Mouse (Mus musculus) heart, postnatal 25 days (tissue): ENCODE measurements around the gene Syncrip. TPM values are rescaled to one million over a fixed set of nuclear protein-coding genes. Genes with fewer than 3 reads are reported as not detected.
"Not testable (repeated sequence)": the region's sequence is repeated elsewhere in the genome, so short reads cannot be mapped to it uniquely, and the experiment has no call there.

Experiments used
- DNase-seq: peaks from one replicate; pipeline ENCODE4 v3.0.0; 2022; ENCODE audit warnings: low spot score
- intact Hi-C: fragments of 180-260 bp; cut with DNase I; formaldehyde crosslinking; loops from one replicate; pipeline ENCODE4 v1.15.1; 2025
- total RNA-seq, 2 experiments: library from RNA; stranded (reverse); gene quantifications; 2 replicates each; pipeline ENCODE4 v1.2.3; 2021

The Syncrip gene
- total RNA-seq: 10 to 100 TPM; 53.0 to 64.1 TPM

DNA sequence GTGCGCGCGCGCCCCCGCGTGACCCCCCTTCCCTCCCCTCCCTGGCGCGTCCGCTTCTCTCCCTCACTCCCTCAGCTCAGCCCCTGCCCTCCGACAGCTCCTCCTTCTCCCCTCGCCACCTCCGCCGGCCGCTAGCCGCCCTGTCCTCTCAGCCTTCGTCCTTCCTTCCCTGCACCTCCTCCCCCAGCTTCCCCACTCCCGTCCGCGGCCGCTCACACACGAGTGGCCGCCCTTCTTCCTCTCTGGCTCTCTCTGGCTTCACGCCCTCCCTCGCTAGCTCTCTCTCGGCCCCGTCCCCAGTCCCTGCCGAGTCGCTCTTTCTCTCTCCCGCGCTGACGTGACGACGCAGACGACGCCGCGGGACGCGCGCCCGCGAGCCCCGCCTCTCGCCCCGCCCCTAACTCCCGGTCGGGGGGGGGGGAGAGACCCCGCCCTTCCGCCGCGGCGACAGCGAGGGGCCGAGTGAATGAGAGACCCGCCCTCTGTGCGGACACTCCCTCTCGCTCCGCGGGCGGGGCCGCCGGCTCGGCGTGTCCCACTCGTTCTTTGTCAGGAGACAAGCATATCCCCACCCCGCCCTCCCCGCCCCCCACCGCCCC is at the start of gene Syncrip:
TSS of gene Syncrip (minus strand) at position 345 of the 599 bp plus-strand sequence.
- DNase-seq: peak; percentile 90
- intact Hi-C loops: not testable (repeated sequence)

DNA sequence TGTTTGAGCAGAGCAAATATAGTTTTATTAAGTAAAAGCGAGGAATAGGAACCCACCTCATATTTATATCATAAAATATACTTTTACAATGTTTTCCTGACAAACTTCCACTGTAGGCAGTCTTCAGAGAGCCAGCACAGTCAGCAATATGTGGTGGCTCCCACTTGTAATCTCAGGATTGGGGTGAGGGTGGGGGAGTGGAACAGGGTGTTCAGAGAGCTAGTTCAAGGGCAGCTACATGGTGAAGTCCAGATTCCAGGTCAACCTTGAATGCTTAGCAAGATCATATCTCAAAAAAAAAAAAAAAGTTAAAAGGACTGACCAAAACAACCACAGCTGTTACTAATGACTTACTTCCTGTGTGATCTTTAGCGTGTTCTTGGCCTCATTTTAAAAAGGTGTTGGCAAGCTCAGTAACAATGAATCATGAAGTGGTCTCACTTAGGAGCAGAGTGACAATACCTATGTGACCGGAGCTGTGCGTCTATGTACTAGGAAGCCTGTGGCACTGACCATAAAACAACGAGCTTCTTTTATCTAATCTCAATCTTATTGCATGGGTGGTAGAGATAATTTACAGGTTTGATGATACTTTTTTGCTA is 47.7 kb upstream of the Syncrip start:
- DNase-seq: no peak
- intact Hi-C loops: no loop called here

DNA sequence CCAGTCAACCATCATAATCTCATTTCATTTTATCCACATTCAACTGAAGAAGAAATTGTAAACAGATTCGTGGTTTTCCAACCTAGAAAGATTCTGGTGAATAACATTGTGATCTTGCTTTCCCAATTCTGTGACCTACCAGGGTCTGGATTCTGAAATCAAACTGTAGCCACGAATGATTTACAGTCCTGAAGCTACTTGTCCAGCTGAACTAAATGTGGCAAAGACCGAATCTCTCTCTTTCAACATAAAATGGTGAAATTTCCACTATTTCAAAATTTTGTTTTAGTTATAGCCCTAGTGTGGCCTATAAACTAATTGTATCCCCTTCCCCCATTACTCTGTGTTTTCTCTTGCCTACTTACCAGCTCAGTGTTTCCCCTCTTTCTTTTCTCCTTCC is 47.2 kb upstream of the Syncrip start:
- intact Hi-C loops: no loop called here
- no peak for DNase-seq

DNA sequence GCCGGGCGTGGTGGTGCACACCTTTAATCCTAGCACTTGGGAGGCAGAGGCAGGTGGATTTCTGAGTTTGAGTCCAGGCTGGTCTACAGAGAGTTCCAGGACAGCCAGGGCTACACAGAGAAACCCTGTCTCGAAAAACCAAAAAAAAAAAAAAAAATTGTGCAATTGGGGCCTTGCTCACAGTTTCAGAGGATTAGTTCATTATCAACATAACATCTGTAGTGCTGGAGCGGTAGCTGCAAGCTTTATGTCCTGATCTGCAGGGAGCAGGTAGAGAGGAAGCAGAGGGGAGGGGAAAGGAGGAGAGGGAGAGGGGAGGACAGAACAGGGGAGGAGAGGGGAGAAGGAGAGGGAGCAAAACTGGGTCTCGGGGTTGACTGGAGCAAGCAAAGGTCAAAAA is 46.4 kb upstream of the Syncrip start:
- DNase-seq: no peak
- intact Hi-C loops: no loop called here

DNA sequence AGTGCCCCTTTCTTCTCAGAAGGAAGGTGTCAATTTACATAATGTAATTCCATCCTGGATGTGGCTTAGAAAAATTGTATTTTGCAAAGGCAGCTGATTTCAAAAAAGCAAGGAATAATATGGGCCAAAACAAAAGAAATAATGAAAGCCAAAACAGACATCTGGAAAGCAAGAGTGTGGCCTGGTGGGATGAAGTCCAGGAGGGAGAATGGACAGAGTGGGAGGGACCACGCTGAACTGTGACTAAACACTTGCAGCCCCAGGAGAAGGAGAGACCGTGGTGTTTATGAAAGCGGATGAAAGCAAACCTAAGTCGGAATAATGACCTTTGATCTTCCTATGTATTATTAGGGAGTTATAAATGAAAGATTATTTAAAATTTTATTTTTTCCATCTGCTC is 45.6 kb upstream of the Syncrip start:
- no peak for DNase-seq
- intact Hi-C loops: no loop called here

DNA sequence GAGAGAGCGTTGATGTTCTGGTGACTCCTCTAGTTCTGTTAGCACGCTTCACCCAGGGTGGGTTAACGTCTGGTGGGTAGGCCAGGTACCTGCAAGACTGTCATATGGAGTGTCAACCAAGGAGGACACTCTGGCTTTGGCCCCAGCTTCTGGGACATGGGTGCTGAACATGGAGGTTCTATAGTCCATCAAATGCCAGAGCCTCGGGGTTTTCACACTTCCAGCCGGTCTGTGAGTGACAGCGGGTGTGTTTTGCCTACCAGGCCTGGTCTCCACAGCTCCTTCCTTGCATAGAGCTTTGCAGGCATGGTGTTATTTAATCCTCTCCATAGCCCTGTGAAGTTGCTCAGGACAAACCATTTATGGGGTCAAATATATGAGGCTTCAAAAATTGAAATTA is 43.0 kb upstream of the Syncrip start:
- intact Hi-C loops: no loop called here
- DNase-seq: no peak

DNA sequence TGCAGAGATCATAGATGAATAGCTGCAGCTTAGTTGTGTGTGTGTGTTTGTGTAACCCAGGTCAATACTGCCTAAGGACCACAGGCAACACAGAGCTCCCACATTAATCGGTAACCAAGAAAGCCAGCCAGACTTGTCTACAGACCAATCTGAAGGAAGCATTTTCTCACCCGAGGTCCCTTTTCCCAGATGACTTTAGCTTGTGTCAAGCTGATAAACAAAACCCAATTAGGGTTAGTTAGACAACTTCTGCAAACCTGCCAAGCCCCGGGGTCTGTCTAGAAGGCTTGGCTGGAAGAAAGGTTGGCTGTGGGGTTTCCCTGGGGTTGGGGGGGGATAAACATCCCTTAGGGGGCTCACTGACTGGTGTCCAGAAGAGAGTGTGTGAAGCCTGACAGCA is 42.4 kb upstream of the Syncrip start:
- no peak for DNase-seq
- intact Hi-C loops: loop anchor here (5.0 kb wide), 1 partner anchor 87 kb away; the partner anchor contains the start of gene Snx14

DNA sequence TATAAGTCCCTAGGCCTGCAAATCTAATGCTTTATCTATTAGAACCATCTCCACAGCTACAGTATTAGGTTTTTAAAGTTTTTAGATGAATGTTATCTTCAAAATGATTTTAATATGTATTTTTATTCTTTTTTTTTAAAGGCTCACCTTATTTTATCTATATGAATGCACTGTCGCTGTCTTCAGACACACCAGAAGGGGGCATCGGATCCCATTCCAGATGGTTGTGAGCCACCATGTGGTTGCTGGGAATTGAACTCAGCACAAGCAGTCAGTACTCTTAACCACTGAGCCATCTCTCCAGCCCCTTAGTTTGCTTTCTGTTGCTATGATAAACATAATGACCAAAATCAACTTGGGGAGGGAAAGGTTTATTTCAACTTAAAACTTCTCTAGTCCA is 42.0 kb upstream of the Syncrip start:
- intact Hi-C loops: loop anchor here (5.0 kb wide), 1 partner anchor 87 kb away; the partner anchor contains the start of gene Snx14
- DNase-seq: no peak

DNA sequence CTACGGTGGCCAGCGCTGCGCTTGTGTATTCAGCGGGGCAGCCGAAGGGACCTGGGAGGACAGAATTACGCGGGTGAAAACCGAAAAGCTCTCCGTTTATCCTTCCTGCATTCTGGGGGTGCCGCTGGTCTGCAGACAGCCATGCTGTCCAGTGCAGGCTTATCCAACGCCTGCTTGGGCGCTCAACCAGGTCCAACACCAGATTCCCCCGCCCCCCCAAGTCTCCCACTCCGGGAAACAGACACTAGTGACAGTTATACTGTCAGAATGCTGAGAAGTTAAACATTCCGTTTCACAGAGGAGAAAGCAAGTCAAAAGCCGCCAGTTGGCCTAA is 40.9 kb upstream of the Syncrip start:
- no peak for DNase-seq
- intact Hi-C loops: loop anchor here (1.0 to 5.0 kb wide), 3 partner anchors 20 to 86 kb away; partner anchors contain the start of gene Snx14

DNA sequence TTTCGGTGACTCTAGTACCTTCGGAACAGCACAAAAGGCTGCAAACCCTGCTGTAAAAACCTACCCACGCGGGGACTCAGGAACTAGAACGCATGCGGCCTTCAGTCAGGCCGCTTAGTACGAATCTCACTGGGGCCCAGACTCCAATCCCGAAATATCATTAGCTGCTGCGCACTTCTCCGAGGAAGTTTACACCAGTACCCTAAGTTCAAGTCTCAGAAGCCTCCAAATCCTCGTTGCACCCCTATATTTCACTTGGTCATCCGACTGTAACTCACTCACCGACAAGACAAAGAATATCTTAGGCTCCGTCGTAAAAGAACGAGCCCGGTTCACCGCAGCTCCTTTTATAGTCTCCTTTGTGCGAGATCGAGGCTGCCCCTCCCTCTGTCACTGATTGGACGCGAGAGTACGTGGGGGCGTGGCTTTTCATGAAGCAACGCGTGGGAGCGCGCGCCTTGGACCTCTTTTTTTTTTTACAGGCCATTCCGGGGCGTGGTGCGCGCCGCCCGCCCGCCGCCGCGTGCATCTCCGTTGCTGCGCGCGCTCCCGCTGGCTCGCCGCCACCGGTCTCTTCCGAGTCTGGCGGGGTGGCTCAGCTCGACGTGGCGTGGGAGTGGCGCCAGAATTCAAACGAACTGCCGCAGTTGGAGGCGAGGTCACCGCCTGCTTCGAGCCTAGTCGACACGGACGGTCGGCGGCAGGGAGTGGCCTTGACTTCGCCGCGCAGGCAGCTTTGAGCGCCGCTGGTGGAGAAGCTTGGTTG is 40.4 kb upstream of the Syncrip start:
- DNase-seq: peak; percentile 93
- intact Hi-C loops: loop anchor here (1.0 to 5.0 kb wide), 3 partner anchors 21 to 85 kb away; partner anchors contain the start of gene Snx14

DNA sequence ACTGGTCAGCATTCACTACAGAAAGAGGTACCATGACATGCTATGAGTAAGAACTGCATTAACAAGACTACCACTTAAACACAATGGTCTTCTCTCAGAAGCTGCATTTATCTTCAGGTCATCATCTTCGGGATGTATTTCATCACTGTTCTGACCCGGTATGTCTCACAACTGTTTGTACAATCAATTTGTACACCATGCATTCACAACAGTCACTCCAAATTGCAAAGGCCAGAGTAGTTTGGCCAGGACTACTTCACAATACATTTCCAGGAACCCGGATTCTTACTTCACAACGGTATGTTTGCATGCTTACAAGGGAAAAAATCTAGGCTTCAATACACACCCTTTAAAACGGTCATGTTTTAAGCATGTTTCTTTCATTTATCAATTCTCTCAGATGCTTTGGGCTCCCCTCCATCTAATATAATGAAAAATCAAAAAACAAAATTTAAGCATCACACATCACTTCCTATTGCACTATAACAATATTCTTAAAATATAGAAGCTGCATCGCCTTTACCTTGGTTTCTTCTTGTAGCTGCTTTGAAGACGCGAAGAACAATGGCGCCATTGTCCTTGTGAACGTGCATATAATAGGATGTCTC is 39.7 kb upstream of the Syncrip start:
- intact Hi-C loops: loop anchor here (2.0 to 5.0 kb wide), 2 partner anchors 41 to 85 kb away; partner anchors contain the start of gene Snx14
- DNase-seq: no peak

DNA sequence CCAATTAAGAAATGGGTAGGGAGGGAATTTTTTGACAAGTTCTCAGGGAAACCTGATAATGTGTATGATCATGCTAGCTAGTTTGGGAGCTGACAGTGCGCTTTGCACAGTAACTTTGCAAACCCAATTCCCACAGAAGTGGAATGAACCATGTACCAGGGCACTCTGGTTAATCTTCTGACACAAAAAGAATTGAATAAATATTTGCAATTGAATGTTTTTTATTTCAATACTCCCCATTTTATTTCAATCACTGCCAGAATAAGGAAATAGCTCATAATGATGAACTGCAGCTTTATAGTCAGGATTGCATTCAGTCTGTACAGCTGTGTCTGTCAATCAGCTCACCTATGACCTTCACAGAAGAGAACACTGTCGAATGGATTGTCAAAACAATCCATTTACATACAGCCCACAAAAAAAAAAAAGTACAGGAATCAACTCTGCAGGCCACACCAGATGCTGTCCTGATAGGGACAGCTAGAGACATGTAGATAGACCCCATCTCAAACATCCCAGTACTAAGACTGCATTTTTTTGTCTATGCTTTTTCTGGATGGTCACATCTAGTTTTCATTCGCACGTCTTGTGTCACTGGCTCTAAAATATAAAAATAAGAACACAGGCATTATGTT is 38.6 kb upstream of the Syncrip start:
- no peak for DNase-seq
- intact Hi-C loops: loop anchor here (5.0 kb wide), 1 partner anchor 84 kb away; the partner anchor contains the start of gene Snx14

DNA sequence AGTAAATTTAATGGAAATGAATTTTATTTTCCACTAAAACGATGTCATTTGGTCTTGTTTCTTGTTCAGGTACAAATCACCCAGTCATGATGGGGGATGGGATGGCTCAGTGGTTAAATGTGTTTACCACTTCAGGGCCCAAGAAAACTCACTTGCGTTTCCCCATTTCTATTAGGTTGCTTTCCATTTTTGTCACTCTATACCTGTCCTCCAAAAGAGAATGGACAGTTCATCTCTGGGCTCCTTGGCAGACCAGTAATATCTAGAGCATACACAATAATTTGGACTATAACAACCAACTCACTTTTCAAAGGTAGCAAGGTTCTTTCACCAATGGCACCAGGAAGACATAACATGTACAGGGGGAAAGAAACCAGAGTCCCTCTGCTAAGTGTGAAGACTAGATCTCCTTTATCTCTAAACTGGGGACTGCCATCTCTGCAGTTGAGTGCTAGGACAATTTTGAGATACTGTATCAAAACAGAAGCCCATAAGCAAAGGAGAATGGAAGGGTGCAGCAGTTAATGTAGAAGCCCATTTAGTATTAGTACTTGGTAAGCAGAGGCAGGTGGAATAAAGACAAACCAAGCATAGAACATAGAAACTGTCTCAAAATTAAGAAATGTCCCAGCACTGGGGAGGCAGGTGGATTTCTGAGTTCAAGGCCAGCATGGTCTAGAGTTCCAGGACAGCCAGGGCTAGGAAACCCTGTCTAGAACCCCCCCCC is 37.9 kb upstream of the Syncrip start:
- no peak for DNase-seq
- intact Hi-C loops: loop anchor here (5.0 kb wide), 1 partner anchor 83 kb away; the partner anchor contains the start of gene Snx14

DNA sequence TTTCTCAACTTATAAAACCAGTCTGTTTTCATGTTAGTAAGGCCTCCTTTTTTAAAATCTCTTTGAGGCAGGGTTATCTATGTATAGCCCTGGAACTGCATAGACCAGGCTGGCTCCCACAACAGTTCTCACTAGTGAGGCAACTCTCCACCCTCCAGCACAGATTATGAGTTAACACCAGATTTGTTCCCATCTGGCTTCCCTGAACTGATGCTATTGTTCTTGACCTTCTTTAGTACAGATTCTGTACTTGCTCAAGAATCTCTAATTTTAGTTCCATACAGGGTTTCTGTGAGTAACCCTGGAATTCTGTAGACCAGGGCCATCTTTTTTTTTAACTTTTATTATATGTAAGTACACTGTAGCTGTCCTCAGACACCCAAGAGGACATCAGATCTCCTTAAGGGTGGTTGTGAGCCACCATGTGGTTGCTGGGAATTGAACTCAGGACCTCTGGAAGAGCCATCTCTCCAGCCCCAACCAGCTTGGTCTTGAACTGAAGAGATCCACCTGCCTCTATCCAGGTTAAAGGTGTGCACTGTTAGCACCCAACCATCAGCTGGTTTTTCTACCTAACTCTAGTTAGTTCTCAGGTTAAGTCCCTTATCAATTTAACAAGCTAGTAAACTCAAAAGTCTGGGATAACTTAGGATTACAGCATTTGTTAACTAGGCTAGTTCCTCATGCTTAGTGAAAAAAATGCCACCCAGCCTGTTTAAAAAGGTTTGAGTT is 37.2 kb upstream of the Syncrip start:
- DNase-seq: no peak
- intact Hi-C loops: loop anchor here (5.0 kb wide), 1 partner anchor 82 kb away; the partner anchor contains the start of gene Snx14

DNA sequence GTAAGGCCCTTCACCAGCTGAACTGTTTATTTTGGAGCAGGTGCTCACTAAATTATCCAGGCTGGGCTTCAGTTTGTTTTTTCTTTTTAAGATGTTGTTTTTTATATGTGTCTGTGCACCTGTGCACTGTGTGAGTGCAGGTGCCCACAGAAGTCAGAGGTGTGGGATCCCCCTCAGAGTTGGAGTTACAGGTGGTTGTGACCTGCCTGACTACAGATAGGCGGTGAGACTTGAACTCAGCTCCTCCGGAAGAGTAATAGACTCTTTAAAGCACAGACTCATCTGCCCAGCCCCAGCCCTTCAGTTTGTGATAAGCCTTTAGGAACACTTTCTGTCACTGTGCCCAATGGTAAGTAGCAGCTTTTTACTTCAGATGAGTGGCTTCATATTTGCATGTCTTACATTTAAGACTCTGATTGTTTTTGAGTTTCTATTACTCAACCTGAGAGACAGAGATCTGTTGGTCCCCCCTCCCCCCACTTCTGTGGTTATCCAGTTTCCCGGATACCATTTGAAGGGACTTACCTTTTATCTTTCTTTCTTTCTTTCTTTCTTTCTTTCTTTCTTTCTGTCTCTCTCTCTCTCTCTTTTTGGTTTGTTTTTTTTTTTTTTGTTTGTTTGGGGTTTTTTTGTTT is 34.1 kb upstream of the Syncrip start:
- intact Hi-C loops: no loop called here
- no peak for DNase-seq

DNA sequence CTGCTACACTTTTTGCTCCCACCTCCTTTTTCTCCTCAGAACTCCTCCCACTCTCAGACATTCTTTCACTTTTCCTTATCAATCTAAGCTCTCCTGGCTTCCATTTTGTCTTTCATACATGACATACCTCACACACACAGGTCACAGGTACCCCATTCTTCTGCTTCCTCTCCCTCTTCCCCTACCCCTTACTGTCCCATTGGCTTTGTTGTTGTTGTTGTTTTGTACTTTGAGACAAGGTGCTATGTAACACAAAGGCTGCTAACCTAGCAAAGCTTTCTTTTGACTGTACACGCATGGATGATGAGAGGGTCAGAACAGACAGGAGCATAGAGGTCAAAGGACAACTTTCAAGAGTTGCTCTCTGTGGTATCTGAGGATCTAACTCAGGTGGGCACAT is 33.2 kb upstream of the Syncrip start:
- DNase-seq: no peak
- intact Hi-C loops: no loop called here

DNA sequence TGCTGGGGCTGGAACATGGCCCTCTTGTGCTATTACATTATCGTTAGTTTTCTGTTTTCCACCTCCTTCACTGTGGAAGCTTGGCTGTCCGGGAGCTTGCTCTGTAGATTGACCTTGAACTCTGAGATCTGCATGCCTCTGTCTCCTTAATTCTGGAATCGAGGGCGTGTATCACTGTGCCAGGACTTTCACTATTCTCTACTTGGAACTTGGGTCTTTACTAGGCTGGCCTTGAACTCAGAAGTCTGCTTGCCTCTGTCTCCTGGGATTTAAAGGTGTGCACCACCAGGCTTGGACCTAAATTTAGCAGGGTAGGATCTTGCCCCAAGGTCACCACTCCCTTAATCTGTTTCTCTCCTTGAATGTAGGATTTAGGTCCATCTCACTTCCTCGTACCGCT is 19.5 kb upstream of the Syncrip start:
- intact Hi-C loops: no loop called here
- DNase-seq: no peak

DNA sequence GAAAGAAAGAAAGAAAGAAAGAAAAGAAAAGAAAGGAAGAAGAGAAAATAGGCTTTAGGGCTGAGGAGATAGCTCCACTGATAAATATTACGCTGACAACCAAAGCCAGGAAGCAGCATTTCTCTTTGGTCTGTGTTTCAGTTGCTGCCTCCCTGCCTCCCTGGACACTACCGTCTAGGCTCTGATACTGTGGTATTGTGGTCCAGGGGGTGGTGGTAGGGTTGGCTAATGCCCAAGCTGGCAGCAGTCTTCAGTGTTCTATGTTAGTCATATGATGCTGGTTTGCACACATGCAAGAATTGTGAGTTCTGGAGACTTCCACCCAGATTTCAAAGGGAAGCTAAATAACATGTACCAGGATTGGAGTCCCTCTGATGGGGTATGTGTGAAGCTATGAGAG is 17.7 kb upstream of the Syncrip start:
- no peak for DNase-seq
- intact Hi-C loops: no loop called here
